Mouse (Mus musculus): ENCODE results near the gene Dio2.

DNA sequence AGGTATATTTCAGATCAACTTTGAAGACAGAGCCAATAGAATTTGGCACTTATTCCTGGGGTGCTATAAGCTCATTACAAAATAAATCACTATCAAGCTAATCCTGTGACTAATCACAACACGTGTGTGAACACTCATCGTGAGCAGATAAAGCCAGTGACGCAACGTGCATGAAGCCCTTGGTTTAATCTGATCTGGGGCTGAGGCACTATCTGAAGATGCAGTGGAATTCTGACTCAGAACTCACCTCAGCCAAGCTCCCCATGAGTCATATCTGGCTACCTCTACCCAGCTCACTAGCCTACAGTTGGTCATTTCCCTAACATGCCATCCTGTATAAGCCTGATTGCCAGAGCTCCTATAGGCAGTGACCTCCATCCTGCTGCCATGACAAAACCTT is 43.2 kb upstream of the Dio2 start:
- TF ChIP-seq CTCF (conservative IDR thresholded peaks at IDR 0.05; ENCODE audit: low read length) (no peak), POU5F1 (IDR thresholded peaks at IDR 0.05; ENCODE audit: borderline replicate concordance, low read length) (no peak)
